Mouse (Mus musculus) layer of hippocampus, adult 9-10 months (tissue): ENCODE measurements at regions not wholly inside any gene's neighbourhood (a gene's known extent, or its start where the extent isn't known, plus 50 kb on each side); places are given as distances from the start of the nearest gene placed in this dataset.

Experiments used
- DNase-seq: peaks from one replicate; pipeline ENCODE4 v3.0.0; 2022; ENCODE audit warnings: low spot score

DNA sequence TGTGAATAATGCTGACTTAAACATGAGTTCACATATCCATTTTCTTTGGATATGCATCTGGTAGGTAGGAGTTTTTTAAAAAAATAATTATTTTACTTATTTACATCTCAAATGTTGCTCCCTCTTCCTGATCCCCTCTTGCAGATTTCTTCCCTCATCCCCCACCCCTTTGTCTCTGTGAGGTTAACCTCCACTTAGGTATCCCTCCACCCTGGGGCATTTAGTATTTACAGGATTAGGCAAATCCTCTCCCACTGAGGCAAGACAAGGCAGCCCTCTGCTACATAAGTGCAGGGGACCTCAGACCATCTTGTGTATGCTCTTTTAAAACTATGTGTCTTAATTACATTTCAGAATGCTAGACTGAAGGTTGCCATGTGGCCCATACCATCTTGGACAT lies 155.2 kb upstream of the Shcbp1 start:
- DNase-seq = no peak

DNA sequence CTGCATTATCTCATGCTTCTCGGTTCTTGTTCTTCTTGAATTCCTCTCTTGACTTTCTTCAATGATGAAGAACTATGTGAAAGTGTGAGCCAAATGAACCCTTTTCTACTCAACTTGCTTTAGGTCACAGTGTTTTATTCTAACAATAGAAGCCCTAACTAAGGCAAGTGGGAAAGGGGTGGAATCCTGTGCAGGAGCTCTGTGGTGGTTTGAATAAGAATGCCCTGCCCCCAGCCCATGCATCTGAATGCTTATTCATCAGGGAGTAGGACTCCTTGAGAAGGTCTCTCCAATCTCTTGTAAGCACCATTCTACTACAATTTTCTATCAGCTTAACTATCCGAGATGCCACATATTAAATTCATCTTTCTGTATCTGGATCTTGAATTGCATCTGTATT lies 154.7 kb upstream of the Shcbp1 start:
- no peak for DNase-seq

DNA sequence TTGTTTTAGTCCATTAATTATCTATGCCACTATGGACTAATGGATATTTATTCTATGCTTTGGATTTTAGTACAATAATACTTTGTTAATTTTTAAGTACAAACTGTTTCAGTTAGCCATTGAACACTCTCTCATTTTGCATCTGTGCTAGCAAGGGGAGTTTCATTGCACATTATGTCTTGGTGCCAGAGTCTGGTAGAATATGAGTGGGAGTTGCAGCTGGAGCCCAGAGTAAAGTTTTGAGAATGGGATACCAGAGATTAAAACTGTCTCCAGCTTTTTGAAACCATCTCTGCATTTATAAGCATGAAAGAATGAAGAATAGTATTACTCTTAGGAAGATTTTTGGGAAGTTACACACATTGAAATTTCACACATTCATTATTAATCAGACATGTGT lies 137.1 kb upstream of the Shcbp1 start:
- no peak for DNase-seq

DNA sequence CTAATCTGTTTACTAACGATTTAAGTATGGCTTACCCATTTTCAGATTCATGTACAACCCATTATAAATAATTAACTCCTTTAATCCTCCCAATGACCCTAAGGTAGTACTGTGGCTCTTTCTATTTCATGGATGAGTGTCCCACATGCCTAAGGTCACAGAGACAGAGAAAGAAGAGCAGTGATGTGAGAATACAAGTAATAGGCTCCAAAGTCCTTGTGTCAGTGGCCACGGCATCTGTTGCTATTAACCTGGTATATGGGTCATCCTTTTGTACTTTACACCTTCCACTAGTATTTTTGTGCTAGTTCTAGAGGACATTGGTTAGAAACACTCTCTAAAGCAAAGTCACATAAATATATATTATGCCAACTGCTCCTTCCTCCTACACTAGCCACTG lies 115.7 kb upstream of the Shcbp1 start:
- no peak for DNase-seq

DNA sequence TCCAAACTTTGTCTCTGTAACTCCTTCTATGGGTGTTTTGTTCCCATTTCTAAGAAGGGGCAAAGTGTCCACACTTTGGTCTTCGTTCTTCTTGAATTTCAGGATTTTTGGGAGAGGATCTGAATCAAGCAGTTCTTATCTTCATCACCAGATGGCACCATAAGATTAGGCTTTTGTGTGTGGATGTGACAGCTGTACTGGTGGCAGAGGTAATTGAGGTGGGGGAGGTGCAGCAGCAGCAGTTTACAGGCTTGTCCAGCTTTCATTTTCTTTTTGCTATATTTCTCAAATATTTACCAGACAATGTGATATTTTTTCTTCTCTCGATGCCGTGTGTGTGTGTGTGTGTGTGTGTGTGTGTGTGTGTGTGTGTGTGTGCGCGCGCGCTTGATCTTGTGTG lies 89.4 kb upstream of the Shcbp1 start:
- peak; percentile 40 for DNase-seq

DNA sequence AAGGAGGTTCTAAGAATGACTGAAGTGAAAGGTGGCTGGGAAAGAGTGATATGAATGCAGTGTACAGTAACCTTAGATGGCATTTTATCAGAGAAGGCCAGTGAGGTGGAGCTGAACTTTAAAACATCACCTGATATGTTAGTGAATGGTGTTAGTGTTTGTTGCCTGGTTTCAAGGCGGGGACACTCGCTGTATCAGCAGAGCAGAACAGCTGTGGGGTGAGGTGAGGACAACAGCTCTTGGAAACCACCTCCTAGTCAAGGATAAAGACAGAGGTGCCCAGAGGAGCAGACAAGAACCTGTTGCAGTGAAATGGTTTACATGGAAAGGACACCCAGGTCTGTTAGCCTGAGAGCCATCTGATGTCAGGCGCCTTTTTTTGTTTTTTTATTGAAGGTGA lies 59.7 kb upstream of the Shcbp1 start:
- DNase-seq = no peak

DNA sequence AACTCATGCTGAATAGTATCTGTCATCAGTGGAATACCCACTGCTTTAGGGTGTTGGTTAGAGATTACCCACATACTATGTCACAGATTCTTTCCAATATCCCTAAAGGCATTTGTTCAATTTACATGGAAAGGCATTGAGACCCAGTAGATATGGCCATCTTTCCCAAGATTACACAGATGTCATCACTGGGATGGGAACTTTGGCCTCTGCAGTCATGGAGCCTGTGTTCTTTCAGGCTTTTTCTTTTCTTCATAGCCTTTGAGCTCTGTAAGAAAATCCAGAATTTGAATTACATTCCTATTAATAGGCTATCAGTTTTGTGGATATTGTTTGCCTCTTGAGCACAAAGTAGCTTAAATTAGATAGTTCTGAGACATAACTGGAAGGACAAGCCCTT lies 59.2 kb upstream of the Shcbp1 start:
- no peak for DNase-seq

DNA sequence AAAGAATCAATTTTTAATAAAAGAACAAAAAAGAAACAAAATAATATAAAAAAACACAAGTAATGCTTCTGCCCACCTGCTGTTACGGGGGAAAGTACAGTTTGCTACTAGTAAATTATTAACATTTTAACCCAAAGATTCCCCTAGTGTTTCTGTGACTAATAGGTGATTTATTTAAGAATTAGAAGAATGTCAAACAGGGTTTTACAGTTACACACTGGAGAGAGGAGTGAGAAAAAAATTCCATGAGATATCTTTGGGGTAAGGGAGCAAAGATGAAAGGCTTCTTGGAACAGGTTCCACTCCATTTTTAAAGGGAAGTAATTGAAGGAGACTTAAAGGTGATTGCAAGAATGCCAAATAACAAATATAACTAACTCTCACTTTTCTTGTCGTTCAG lies 58.4 kb upstream of the Shcbp1 start:
- no peak for DNase-seq

DNA sequence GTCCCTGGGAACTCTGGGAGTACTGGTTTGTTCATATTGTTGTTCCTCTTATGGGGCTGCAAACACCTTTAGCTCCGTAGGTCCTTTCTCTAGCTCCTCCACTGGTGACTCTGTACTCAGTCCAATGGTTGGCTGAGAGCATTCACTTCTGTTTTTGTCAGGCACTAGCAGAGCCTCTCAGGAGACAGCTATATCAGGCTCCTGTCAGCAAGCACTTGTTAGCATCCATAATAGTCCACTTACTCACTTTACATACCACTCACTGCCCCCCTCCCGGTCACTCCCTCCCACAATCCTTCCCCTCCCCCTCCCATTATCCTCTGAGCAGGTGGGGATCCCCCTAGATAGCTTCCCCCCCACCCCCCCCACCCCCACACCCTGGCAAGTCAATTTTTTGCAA lies 57.3 kb upstream of the Shcbp1 start:
- DNase-seq = no peak
